Mouse (Mus musculus): ENCODE results near the gene Tsnax. TPM values are rescaled to one million over a fixed set of nuclear protein-coding genes. Genes with fewer than 3 reads are reported as not detected.
A peak's percentile ranks its signal among the peaks of the same experiment; 100 is the strongest.

Tsnax gene
- 10 to 100 TPM; 82.7 to 94.0 (median 89.4) TPM for total RNA-seq (2022)

DNA sequence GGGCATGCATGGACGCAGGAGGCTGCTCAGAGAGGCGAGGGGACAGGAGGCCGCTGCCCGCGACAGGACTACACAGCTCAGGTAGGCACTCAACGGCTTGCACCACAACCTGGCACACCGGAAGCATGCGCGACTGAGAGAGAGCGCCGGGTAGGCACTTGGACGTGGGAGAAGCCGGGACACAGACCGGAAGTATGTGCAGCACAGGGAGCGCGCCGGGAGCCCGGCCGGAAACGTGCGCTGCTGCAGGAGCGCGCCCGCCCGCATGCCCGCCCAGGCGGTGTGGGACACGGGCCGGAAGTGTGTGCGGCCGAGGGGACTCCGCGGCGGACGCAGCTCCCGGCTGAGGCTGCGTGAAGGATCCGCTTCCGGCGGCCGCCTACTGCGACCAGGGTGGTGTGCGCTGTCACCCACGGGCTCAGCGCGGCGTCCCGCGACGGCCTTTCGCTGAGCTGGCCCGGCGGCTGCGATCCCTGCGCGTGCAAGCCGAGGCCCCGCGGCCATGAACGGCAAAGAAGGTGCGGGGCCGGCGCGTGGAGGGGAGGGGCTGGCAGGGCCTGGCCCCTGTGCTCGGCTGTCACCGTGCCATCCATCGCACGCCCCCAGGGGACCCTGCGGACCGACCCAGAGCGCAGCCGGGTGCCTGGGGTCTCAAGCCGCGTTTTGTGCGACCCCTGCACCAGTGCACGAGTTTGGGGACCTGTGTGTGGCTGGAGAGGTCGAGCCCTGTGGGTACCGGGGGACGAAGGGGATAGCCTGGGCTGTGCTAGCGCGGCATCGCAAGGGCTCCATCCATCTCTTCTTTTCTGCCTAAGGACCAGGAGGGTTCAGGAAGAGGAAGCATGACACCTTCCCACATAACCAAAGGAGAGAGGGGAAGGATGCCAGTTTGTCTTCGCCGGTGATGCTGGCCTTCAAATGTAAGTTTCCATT lies at the start of gene Tsnax:
Gene Tsnax, plus strand, starts transcription at position 303 of the 933 bp plus-strand sequence.
- peak; percentile 88 to 92 for DNase-seq (ENCODE audit: low spot score in 2 of 2)

DNA sequence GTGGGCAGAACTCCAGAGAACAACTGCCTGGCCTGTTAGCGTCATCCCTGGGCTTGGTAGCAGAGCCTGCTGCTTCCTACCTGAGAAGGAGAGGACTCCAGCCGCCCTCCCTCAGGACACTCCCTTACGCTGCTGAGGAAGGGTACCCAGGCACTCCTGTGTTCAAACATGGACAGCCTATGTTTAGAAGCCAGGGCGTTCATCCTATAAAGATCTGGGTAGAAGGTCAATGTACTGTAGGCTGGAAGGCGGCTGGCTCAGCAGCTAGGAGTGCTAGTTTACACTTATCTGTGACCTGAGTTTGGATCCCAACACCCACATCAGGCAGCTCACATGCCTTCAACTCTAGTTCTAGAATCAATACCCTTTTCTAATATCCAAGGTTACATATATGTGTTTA lies 49.6 kb upstream of the Tsnax start:
- no peak for DNase-seq (ENCODE audit: low spot score in 2 of 2)

DNA sequence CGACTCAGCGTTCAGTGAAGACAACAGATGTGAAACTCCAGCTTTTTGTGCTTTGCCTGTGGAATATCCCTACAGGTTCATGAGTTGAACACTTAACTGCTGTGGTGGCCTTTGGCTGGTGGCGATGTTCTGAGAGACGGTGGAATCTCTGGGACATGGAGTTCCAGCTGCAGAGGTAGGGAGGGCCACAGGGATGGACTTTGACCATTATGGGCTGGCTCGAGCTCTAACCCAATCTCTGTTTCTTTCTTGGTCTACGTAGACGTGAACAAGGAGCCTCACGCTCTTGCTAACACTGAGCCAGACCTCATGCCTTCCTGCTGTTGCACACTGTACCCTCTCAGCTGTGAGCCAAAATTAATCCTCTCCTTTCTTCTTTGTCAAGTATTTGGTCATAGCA lies 47.8 kb upstream of the Tsnax start:
- DNase-seq (ENCODE audit: low spot score in 2 of 2) = no peak

DNA sequence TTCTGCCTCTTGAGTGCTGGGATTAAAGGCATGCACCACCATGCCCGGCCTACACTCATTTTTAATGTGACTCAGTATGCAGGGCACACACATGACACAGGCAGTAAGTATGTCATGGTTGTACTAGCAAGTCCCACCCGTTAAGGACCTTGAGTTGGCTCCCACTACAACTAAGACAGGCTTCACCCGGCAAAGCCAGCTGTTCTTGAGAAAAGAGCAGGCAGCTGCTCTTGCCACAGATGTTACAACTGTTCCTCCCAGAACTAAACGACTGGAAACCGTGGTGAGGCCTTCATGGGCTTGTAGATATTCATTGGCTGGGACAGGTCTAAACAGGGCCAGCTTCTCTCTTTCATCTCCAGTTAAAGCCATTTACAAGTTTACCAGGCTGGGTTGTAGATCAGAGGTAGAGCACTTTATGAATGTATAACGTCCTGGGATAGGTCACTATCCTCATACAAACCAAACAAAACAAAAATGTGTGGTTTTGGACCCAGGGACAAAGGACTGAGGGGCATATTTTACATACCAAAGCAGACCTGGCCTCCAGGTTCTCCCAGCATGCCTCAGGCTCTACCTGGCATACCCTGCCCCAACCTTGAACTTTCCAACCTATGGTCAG lies 42.4 kb upstream of the Tsnax start:
- no peak for DNase-seq (ENCODE audit: low spot score in 2 of 2)

DNA sequence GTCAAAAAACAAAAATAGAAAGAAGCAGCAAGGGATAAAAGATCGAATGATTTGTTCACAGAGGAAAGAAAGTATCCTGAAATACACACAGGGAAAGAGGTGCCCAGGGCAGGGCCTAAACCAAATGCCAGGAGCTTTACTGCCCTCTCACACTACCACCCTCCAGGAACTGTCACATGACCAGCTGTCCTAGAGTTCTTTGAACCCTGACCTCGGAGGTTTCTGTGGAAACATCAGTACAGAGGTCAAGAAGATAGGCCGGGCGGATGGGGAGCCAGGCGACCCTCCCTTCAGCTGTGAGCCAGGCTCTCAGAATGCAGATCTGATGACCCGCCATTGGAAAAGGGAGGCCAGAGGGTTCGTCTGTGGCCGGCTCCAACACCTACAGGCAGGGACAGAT lies 39.6 kb upstream of the Tsnax start:
- DNase-seq (ENCODE audit: low spot score in 2 of 2) = no peak

DNA sequence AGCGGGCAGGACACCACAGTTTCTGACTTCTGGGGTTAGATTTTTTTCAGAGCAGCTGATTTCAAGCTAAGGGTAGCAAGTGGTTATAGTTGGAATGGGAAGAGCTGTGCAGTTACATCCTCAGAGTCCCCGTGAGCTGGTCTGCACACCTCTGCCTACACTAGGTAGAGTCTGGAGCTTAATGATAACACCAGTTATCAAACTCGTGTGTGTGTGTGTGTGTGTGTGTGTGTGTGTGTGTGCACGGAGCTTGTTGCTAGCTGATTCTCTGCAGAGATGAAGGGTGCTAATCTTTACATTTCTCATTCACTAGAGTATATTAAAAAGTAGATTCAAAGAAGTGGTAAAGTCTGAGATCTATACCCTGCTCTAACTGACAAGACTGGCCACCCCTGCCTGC lies 38.5 kb upstream of the Tsnax start:
- no peak for DNase-seq (ENCODE audit: low spot score in 2 of 2)

DNA sequence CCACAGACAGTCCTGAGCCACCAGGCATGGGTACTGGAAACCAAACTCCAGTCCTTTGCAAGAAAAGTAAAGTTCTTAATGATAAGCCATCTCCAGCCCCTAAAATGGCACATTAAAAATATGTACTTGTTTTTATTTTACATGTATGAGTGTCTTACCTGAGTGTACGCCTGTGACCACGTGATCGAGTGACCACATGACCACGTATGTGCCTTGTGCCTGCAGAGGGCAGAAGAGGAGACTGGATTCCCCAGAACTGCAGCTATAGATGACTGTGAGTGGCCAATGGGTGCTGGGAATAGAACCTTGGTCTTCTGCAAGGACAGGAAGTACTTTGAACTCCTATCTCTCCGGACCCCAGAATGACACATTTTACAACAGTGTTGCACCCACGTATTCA lies 36.6 kb upstream of the Tsnax start:
- DNase-seq (ENCODE audit: low spot score in 2 of 2) = no peak

DNA sequence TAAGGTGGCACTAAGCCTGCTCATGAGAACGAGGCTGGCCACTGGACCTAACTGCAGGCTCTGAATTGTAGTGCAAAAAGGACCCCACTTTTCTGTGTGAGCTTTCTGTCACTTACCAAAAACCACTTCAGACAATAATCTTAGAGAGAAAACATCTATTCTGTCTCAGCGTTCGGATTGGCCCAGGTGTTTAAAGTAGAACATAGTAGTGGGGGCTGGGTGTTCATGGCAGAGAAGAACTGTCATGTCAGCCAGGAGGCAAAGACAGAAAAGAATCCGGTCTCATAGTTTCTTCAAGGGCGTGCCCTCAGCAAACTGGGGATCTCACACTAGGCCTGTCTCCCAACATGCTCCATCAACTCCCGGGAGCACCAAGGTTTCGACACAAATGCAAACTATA lies 34.8 kb upstream of the Tsnax start:
- no peak for DNase-seq (ENCODE audit: low spot score in 2 of 2)

DNA sequence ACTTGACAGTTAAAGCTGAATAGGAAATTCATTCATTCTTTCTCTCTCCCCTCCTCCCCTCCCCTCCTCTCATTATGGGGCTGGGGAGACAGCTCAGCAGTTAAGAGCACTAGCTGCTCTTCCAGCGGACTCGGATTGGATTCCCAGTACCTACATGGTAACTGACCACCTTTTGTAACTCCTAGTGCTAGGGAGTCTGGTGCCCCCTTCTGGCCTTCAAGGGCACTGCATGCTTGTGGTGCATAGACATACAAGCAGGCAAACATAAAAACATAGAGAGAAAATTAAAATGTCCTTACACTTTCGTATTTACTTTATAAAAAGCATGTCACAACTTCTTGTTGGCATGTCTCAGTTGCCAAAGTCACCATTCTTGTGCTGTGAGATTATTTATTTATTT lies 32.8 kb upstream of the Tsnax start:
- DNase-seq (ENCODE audit: low spot score in 2 of 2) = no peak

DNA sequence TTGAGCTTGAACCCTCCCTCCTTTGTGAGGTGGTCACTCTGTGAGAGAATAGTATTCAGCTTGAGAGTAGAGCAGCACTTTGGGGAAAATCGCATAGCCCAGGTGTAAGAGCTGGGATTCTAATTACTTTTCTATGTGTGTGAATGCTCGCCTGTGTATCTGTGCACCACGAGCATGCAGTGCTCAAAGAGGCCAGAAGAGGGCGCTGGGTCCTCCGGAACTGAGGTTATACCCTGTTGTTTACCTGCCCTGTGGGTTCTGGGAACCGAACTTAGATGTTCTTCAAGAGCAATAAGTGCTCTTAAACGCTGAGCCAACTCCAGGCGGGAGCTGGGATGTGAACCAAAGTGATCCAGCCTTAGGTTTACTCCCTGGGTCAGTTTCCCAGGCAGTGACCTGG lies 32.0 kb upstream of the Tsnax start:
- no peak for DNase-seq (ENCODE audit: low spot score in 2 of 2)

DNA sequence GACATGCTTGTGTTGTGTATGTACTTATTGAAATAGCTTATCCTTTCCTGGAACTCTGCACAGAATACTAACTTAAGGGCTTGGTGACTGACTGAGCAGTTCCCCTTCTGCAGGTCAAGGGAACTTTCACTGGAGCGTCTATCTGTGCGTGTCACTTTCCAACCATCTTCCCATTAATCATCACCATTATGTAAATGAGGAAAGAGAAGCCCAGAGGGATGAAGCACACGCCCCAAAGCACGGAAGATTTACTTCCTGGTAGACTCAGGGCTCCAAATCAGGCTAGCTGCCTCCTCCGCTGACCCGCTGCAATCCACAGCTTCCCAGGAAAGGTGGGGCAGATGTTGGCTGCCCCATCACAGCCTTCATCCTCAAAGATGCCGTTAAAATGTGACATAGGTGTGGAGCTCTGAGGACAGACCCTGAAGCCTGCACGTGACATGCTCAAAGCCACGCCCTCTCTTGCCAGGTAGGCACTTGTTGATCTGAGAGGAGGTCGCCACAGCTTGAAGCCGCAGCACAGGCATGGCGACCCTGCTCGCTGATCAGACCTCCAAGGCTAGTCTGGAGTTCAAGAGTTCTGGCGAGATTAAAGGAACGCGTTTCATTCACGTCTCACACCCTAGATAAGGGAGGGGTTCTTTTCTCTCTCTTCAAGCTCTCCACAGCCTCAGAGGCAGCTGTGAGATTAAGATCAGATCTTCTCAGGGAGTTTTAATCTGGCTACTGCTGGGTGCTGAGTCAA lies 21.7 kb upstream of the Tsnax start:
- DNase-seq (ENCODE audit: low spot score in 2 of 2) = no peak

DNA sequence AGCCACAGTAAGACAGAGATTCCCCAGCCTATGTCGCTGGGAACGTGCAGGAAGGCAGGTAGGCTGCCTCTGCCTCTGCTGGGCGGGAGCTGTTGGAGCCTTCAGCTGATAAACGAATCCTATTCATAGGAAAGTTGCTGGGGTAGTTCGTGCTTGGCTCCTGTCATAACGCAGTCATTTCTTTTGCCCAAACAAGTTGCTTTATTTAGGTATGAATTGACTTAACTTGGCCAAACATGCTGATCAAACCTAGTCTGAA lies 21.2 kb upstream of the Tsnax start:
- DNase-seq (ENCODE audit: low spot score in 2 of 2) = no peak

DNA sequence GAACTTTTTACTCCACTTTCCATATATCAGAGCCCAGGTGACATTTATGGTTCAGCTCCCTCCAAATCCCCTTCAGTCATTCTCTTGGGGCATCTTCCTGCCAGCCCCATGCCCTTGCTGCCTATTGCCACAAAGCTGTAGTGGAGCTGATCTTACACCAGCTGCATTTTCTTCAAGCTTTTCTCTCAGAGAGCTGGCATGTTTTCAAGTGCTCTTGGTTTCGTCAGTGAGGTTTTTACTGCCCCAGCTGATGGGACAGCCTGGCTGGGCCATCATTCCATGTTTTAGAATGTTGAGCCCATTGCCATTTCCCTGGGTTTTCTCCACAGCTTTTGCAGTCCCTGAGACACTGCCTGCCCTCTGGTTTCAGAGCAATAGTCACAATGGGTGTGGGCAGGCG lies 17.0 kb upstream of the Tsnax start:
- no peak for DNase-seq (ENCODE audit: low spot score in 2 of 2)

DNA sequence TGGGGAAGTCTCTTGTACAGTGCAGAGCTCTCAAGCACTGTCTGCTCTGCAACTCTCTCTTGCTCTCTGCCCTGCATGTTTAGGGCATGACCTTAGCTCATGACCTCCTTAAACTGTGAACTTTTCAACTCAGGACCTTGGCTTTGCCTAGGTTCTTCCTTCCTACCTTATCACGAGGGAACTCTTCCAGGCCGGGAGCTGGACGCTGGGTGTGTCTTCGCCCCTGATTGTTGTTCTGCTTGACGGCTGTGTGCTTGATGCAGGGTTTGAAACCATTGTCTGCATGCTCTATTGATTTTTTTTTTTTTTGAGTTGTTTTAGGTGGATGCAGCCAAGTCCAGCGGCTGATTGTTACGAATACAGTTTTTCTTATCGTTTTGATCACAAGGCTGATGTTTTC lies 11.3 kb downstream of the Tsnax start:
- DNase-seq (ENCODE audit: low spot score in 2 of 2) = no peak

DNA sequence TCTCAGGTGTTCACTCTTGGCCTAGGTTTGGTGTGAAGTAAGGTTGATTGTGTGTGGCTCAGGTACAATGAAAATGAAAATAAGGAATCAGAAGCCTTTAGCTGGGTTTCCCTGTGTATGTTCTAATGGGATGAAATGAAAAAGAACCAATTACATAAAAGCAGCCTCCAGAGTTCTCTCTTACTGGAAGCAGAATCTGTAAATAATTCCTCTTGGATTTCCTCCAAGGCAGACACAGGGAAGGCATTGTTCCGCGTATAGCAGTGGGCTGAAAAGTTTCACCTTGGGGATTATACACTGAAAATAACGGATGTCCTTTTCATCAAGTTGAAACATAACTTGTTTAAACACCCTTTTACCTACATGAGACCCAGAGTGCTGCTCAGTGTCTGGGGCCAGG lies 14.4 kb downstream of the Tsnax start:
- no peak for DNase-seq (ENCODE audit: low spot score in 2 of 2)

DNA sequence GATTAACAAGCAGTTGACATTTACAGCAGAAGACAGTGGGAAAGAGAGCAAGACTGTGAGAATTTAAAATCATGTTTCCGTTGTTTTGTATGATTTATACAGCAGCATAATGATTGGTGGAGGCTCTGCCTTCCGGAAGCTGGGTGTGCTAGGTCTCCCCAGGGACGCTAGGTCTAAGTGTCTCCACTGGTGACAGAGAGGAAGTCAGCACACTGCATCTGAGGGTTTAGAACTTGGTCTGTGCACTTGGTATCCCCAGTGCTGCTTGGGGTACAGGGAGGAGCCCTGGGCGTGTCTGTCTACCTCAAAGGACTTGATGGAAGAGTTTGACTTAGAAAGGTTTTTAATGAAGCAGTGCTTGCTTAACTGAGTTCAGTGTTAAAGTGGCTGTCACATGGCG lies 16.0 kb downstream of the Tsnax start:
- no peak for DNase-seq (ENCODE audit: low spot score in 2 of 2)

DNA sequence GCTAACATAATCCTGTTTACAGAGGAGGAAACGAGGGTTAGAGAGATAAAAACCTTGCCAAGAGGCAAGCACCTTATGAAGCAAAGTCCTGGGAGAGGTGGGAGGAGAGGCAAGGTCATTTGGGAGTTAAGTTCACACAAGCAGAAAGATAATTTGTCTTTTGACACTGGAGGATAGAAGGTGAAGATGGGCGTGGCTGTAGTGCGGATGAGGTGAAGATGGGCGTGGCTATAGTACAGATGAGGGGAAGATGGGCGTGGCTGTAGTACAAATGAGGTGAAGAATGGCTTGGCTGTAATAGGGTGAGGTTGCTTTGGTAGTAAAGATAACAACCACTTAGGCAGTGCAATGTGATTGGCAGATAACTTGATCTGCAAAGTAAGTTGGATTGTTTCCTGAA lies 18.5 kb downstream of the Tsnax start:
- DNase-seq (ENCODE audit: low spot score in 2 of 2) = no peak

DNA sequence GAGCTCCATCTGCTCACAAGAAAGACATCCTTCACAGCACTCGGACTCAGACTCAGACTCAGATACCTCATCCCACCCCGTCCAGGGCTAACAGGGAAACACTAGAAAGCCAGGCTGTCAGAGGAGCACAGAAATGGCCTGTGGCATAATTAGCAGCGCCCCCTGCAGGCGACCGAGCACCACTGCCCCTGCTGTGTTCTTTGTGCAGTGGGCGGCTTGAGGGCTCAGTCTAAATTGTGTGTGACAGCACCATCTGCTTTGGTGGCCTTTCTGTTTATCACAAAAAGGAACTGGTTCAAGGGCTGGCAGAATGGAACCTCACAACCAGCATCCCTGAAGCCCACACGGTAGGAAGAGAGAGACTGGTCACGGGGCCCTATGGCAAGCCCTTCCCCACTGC lies 21.9 kb downstream of the Tsnax start:
- DNase-seq (ENCODE audit: low spot score in 2 of 2) = no peak

DNA sequence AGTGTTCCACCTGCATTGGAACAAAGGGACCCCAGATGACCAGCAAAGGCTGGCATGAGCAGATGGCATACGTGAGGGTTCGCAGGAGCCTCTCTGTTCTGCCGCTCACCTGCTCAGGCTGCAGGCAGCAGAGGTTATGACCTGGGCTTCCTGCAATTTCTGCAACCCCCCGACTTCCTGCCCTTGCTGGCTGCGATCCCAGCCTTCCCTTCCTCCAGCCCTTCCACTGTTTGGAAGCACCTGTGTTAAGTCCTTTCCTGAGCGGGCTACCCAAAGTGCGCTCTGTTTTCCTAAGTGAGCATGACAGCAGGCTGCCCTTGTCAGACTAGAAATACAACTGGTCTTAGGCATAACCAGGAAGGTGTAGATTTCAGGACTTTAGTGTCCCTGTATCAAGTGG lies 24.3 kb downstream of the Tsnax start:
- DNase-seq (ENCODE audit: low spot score in 2 of 2) = no peak

DNA sequence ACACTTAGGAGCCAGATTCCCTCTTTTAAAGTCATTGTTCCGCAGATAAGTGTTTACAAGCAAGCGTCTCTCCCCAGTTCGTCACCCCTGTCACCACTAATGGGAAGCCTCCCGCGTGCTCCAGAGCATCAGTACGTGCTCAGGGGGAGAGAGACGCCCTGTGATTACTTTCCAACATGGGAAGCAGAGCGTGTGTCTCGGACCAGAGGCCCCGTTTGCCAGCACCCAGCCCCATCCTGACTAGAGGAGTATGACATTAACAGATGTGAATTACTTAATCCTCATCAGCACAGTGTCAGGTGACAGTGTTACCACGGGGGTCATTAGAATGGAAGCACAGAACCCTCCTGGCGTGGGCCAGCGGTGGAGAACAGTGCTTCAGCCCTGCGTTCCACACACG lies 25.9 kb downstream of the Tsnax start:
- no peak for DNase-seq (ENCODE audit: low spot score in 2 of 2)

DNA sequence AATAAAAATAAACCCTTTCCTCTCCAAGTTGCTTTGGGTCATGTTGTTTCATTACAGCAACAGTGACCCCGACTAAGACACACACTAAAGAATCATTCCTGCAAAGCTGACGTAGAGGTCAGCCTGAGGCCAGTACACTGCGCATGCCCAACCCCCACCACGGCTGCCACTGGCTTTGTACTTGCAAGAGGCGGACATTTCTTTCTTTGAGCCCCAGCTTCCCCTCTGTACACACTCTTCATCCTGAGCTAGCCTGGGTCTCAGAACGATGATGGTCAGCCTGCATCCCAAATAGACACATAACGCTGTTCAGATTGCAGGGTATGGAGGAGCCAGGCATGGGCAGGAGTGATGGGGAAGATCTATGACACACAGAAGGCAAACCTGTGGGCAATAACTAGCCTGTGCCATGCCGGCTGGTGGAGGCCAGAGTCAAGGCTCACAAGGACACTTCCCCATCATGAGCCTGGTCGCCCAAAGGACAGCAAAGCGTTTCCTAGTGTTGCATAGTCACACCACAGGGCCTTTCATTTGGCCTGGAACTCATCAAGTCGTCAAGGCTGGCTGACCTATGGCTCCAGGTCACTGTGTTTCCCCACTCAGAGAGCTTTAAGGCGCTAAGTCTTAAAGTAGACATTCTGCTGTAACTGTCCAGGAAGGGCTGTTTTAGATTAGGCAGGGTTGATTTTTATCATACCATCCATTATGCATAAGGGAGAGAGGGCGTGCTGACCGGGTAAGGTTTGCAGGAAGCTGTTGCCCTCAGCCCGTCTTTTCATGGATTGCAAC lies 28.0 kb downstream of the Tsnax start:
- DNase-seq (ENCODE audit: low spot score in 2 of 2) = no peak

DNA sequence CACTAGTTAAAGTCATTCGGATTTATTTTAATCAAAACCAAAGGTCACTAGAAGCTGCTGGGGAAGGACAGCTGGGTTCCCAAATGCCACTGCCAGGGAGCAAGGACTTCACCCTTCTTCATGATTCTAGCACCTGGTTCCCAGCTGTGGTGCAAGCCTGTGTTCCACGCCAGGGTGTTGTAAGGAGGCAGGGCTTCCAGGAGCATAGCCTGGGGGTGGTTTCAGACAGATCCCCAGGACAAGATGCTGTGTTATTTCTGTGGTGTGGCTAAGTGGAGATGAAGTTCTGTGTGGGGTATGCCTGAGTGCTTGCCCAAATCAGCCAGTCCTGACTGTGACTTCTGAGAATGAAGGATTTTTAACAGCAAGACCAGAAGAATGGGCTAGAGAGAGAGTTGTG lies 28.7 kb downstream of the Tsnax start:
- no peak for DNase-seq (ENCODE audit: low spot score in 2 of 2)
